ENCODE assay signal across 18 mouse cellular contexts in the genomic region with DNA sequence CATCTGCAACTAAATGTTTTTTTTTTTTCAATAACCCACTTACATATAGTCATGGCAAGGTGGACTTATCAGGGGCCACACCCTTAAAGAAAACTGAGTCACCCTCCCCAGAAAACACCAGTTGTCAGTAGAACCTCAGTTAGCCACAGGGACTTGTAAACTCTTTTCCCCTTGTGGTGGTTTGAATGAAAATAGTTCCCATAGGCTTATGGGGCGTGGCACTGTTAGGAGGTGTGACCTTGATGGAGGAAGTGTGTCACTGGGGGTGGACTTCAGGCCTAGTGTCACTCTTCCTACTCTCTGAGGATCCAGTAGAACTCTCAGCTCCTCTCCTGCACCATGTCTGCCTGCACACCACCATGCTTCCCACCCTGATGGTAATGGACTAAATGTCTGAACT. TPM values are rescaled to one million over a fixed set of nuclear protein-coding genes. Genes with fewer than 3 reads are reported as not detected.
DNase-seq lines count a peak whose midpoint lies in the region; ATAC-seq and TF ChIP-seq lines count a peak whose summit lies in the region.
"Had no signal": no experiment of that assay in that cellular context is flagged by ENCODE, and none has a peak within 500 bp of the region (broad histone marks: within the 10 kb centered on the region; RNA-seq: fewer than 3 reads in every experiment).

No protein-coding gene starts in this region.

- H3K79me2 ChIP-seq in macrophage (ENCODE audit: inconsistent target): no peaks in the 10 kb centered on the region
- H3K79me2 ChIP-seq in heart, adult 2 months (replicated peaks; ENCODE audit: control insufficient read depth, insufficient read depth, low read length): no peaks in the 10 kb centered on the region

- peaks cover 29% of the 10 kb centered on the region for H3K4me1 ChIP-seq in forebrain, embryonic 10.5 days
- peaks cover 1% of the 10 kb centered on the region for H3K4me1 ChIP-seq in heart, adult 2 months (ENCODE audit: control insufficient read depth, insufficient read depth, low read length)
- H3K4me1 ChIP-seq in hindbrain, embryonic 10.5 days (replicated peaks): peaks cover 31% of the 10 kb centered on the region

- no peak overlapping the region for H3K9ac ChIP-seq in heart, adult 2 months (ENCODE audit: low read depth, low read length)
- H3K9ac ChIP-seq: embryonic facial prominence, embryonic 12.5 days; limb, embryonic 15.5 days; midbrain, embryonic 13.5 days had no signal

- H3K4me3 ChIP-seq in macrophage (ENCODE audit: inconsistent target): no peak overlapping the region
- no peak overlapping the region for H3K4me3 ChIP-seq in forebrain, embryonic 10.5 days
- no peak overlapping the region for H3K4me3 ChIP-seq in heart, adult 2 months
- H3K4me3 ChIP-seq in hindbrain, embryonic 10.5 days: no peak overlapping the region
- H3K4me3 ChIP-seq: embryonic facial prominence, embryonic 12.5 days; limb, embryonic 15.5 days; midbrain, embryonic 13.5 days had no signal

- no peaks in the 10 kb centered on the region for H3K36me3 ChIP-seq in macrophage (ENCODE audit: inconsistent target)
- no peaks in the 10 kb centered on the region for H3K36me3 ChIP-seq in forebrain, embryonic 10.5 days (replicated peaks)
- H3K36me3 ChIP-seq in heart, adult 2 months (ENCODE audit: control insufficient read depth, insufficient read depth, low read length): no peaks in the 10 kb centered on the region
- no peaks in the 10 kb centered on the region for H3K36me3 ChIP-seq in hindbrain, embryonic 10.5 days
- H3K36me3 ChIP-seq: embryonic facial prominence, embryonic 12.5 days; limb, embryonic 15.5 days; midbrain, embryonic 13.5 days had no signal

- H3K27me3 ChIP-seq in forebrain, embryonic 10.5 days (ENCODE audit: poor library complexity, severe bottlenecking): no peaks in the 10 kb centered on the region
- H3K27me3 ChIP-seq in heart, adult 2 months (ENCODE audit: control insufficient read depth, insufficient read depth, low read length): no peaks in the 10 kb centered on the region
- no peaks in the 10 kb centered on the region for H3K27me3 ChIP-seq in hindbrain, embryonic 10.5 days (ENCODE audit: insufficient read depth, poor library complexity, severe bottlenecking)
- H3K27me3 ChIP-seq: embryonic facial prominence, embryonic 12.5 days; limb, embryonic 15.5 days; midbrain, embryonic 13.5 days had no signal

- TF ChIP-seq POLR2A in heart, adult 2 months (IDR thresholded peaks at IDR 0.05; ENCODE audit: insufficient read depth, low read depth, low read length): no peak

- TF ChIP-seq EP300 in heart, adult 2 months (IDR thresholded peaks at IDR 0.05; ENCODE audit: insufficient read depth, low read depth, low read length): no peak

- no peaks in the 10 kb centered on the region for H3K9me3 ChIP-seq in forebrain, embryonic 10.5 days
- no peaks in the 10 kb centered on the region for H3K9me3 ChIP-seq in hindbrain, embryonic 10.5 days
- H3K9me3 ChIP-seq: embryonic facial prominence, embryonic 12.5 days; limb, embryonic 15.5 days; midbrain, embryonic 13.5 days had no signal

- intact Hi-C loops in heart, adult 2 months (cut with DNase I): loop anchor here (5.0 kb wide), 1 partner anchor 133 kb away; no protein-coding TSS in a partner anchor

- peak overlapping the region; percentile 29; the same call in 1 of the 2 replicates for H3K27ac ChIP-seq in macrophage
- no peak overlapping the region for H3K27ac ChIP-seq in forebrain, embryonic 10.5 days
- no peak overlapping the region for H3K27ac ChIP-seq in heart, adult 2 months
- H3K27ac ChIP-seq in hindbrain, embryonic 10.5 days: no peak overlapping the region
- H3K27ac ChIP-seq: embryonic facial prominence, embryonic 12.5 days; kidney, postnatal 0 days; limb, embryonic 15.5 days; midbrain, embryonic 13.5 days had no signal

- peak; percentile 97 for DNase-seq in 416B (ENCODE audit: low read depth)
- peak; percentile 82 for DNase-seq in MEL-GATA-1-ER (ENCODE audit: extremely low read depth, low read depth)
- DNase-seq in forebrain, embryonic 10.5 days (ENCODE audit: extremely low spot score, low spot score): no peak
- no peak for DNase-seq in heart, adult 2 months
- no peak for DNase-seq in hindbrain, embryonic 10.5 days (ENCODE audit: low spot score)
- DNase-seq: adrenal gland, adult 8-10 months; cerebellum, postnatal 25 days; gastrocnemius, postnatal 14 days; right cerebral cortex, postnatal 25 days had no signal

- TF ChIP-seq CTCF in heart, adult 2 months (IDR thresholded peaks at IDR 0.05): no peak

- WGBS in macrophage (ENCODE audit: missing documents): 27% methylated on average over 1 of the region's 1 CpGs
- WGBS in forebrain, embryonic 10.5 days: 71% methylated on average over 1 of the region's 1 CpGs
- 87% methylated on average over 1 of the region's 1 CpGs for WGBS in heart, adult 2 months
- WGBS in hindbrain, embryonic 10.5 days: 70% methylated on average over 1 of the region's 1 CpGs

- peak; percentile 44 for ATAC-seq in granulocyte monocyte progenitor cell, adult 5-6 weeks (replicated peaks; ENCODE audit: poor library complexity, severe bottlenecking)
- ATAC-seq: inflammation-experienced regulatory T-cells, adult 6 months; midbrain, embryonic 13.5 days had no signal

RNA-seq across cellular contexts. Expression of a gene that starts 2.9 kb away (rescaled TPM):
- total RNA-seq in granulocyte monocyte progenitor cell, adult 5-6 weeks (2014; fragmentation: Nextera tagmentation): 23.9 and 26.4 TPM in 2 replicates
- 9.7 and 14.2 TPM in 2 replicates for total RNA-seq in granulocyte monocyte progenitor cell, adult 5-6 weeks (2017)
- 10 to 100 TPM in 8 of 26 experiments, 1 to 10 TPM in 18; 2.1 to 22.8 (median 8.2) TPM for total RNA-seq in macrophage (2018; cell fraction: chromatin; rRNA removed)
- total RNA-seq in macrophage (2018; cell fraction: cytosol; rRNA removed): 1 to 10 TPM; 1.4 to 4.6 (median 3.2) TPM
- total RNA-seq in macrophage (2018; cell fraction: nucleus; rRNA removed): 10 to 100 TPM in 3 of 26 experiments, 1 to 10 TPM in 23; 1.6 to 17.6 (median 5.7) TPM
- 2.3 to 6.0 TPM (median 4.3 TPM) in 3 replicates for polyA plus RNA-seq in macrophage (2018)
- polyA plus RNA-seq in forebrain, embryonic 10.5 days (2016; fragmentation: Nextera tagmentation; extraction: Ambion mirVana): 16.3 and 17.5 TPM in 2 replicates
- 1 to 10 TPM; 7.1 to 8.8 TPM for total RNA-seq in heart, adult 2 months (2021)
- 8.4 and 8.7 TPM in 2 replicates for polyA plus RNA-seq in heart, adult 2 months (2012; rRNA removed)
- polyA plus RNA-seq in hindbrain, embryonic 10.5 days (2016; fragmentation: Nextera tagmentation; extraction: Ambion mirVana): 17.7 TPM in 2 replicates

RNA-seq across cellular contexts. Expression of a gene that starts 12.7 kb away (rescaled TPM):
- not detected in 2 replicates for total RNA-seq in granulocyte monocyte progenitor cell, adult 5-6 weeks (2014; fragmentation: Nextera tagmentation)
- not detected in 2 replicates for total RNA-seq in granulocyte monocyte progenitor cell, adult 5-6 weeks (2017)
- under 1 TPM in 3 of 26 experiments, not detected in 23; 0.16 to 0.63 (median 0.20) TPM for total RNA-seq in macrophage (2018; cell fraction: chromatin; rRNA removed)
- total RNA-seq in macrophage (2018; cell fraction: cytosol; rRNA removed): under 1 TPM in 3 of 26 experiments, not detected in 23; 0.05 TPM
- total RNA-seq in macrophage (2018; cell fraction: nucleus; rRNA removed): under 1 TPM in 2 of 26 experiments, not detected in 24; 0.12 to 0.15 TPM
- not detected in 3 replicates for polyA plus RNA-seq in macrophage (2018)
- polyA plus RNA-seq in forebrain, embryonic 10.5 days (2016; fragmentation: Nextera tagmentation; extraction: Ambion mirVana): not detected in 2 replicates
- total RNA-seq in heart, adult 2 months (2021): under 1 TPM; 0.25 to 0.26 TPM
- polyA plus RNA-seq in heart, adult 2 months (2012; rRNA removed): 1.6 and 2.0 TPM in 2 replicates
- 0.14 and 0.18 TPM in 2 replicates for polyA plus RNA-seq in hindbrain, embryonic 10.5 days (2016; fragmentation: Nextera tagmentation; extraction: Ambion mirVana)
- total RNA-seq: gastrocnemius, postnatal 14 days had no signal
- polyA plus RNA-seq: inflammation-experienced regulatory T-cells, adult 6 months; kidney, postnatal 0 days had no signal

RNA-seq across cellular contexts. Expression of a gene that starts 17.7 kb away (rescaled TPM):
- total RNA-seq in granulocyte monocyte progenitor cell, adult 5-6 weeks (2014; fragmentation: Nextera tagmentation): 1.2 and 1.3 TPM in 2 replicates
- 1.4 and 2.9 TPM in 2 replicates for total RNA-seq in granulocyte monocyte progenitor cell, adult 5-6 weeks (2017)
- 1 to 10 TPM in 22 of 26 experiments, under 1 TPM in 4; 0.42 to 5.7 (median 1.9) TPM for total RNA-seq in macrophage (2018; cell fraction: chromatin; rRNA removed)
- total RNA-seq in macrophage (2018; cell fraction: cytosol; rRNA removed): 1 to 10 TPM in 17 of 26 experiments, under 1 TPM in 9; 0.33 to 3.9 (median 1.4) TPM
- 1 to 10 TPM in 22 of 26 experiments, under 1 TPM in 4; 0.52 to 6.7 (median 1.9) TPM for total RNA-seq in macrophage (2018; cell fraction: nucleus; rRNA removed)
- 0.52 to 1.4 TPM (median 0.90 TPM) in 3 replicates for polyA plus RNA-seq in macrophage (2018)
- 0.45 and 0.49 TPM in 2 replicates for polyA plus RNA-seq in forebrain, embryonic 10.5 days (2016; fragmentation: Nextera tagmentation; extraction: Ambion mirVana)
- 1 to 10 TPM; 1.6 to 1.8 TPM for total RNA-seq in heart, adult 2 months (2021)
- polyA plus RNA-seq in heart, adult 2 months (2012; rRNA removed): 1.9 and 2.0 TPM in 2 replicates
- polyA plus RNA-seq in hindbrain, embryonic 10.5 days (2016; fragmentation: Nextera tagmentation; extraction: Ambion mirVana): 0.27 and 0.47 TPM in 2 replicates

RNA-seq across cellular contexts. Expression of a gene that starts 27.2 kb away (rescaled TPM):
- not detected in 2 replicates for total RNA-seq in granulocyte monocyte progenitor cell, adult 5-6 weeks (2014; fragmentation: Nextera tagmentation)
- not detected in 2 replicates for total RNA-seq in granulocyte monocyte progenitor cell, adult 5-6 weeks (2017)
- not detected for total RNA-seq in macrophage (2018; cell fraction: chromatin; rRNA removed)
- not detected for total RNA-seq in macrophage (2018; cell fraction: cytosol; rRNA removed)
- total RNA-seq in macrophage (2018; cell fraction: nucleus; rRNA removed): not detected
- polyA plus RNA-seq in macrophage (2018): not detected in 3 replicates
- polyA plus RNA-seq in forebrain, embryonic 10.5 days (2016; fragmentation: Nextera tagmentation; extraction: Ambion mirVana): 0.12 TPM in 1 of 2 replicates, not detected in the other
- total RNA-seq in heart, adult 2 months (2021): not detected
- not detected in 2 replicates for polyA plus RNA-seq in heart, adult 2 months (2012; rRNA removed)
- not detected in 2 replicates for polyA plus RNA-seq in hindbrain, embryonic 10.5 days (2016; fragmentation: Nextera tagmentation; extraction: Ambion mirVana)
- total RNA-seq: adrenal gland, adult 8-10 months; gastrocnemius, postnatal 14 days; heart, postnatal 25 days had no signal
- polyA plus RNA-seq: heart, embryonic 11.5 days; inflammation-experienced regulatory T-cells, adult 6 months; kidney, postnatal 0 days; midbrain, embryonic 13.5 days had no signal

RNA-seq across cellular contexts. Expression of a gene that starts 42.1 kb away (rescaled TPM):
- total RNA-seq in granulocyte monocyte progenitor cell, adult 5-6 weeks (2014; fragmentation: Nextera tagmentation): not detected in 2 replicates
- not detected in 2 replicates for total RNA-seq in granulocyte monocyte progenitor cell, adult 5-6 weeks (2017)
- total RNA-seq in macrophage (2018; cell fraction: chromatin; rRNA removed): not detected
- not detected for total RNA-seq in macrophage (2018; cell fraction: cytosol; rRNA removed)
- not detected for total RNA-seq in macrophage (2018; cell fraction: nucleus; rRNA removed)
- polyA plus RNA-seq in macrophage (2018): not detected in 3 replicates
- 0.05 TPM in 1 of 2 replicates, not detected in the other for polyA plus RNA-seq in forebrain, embryonic 10.5 days (2016; fragmentation: Nextera tagmentation; extraction: Ambion mirVana)
- under 1 TPM in 1 of 2 experiments, not detected in 1; 0.07 TPM for total RNA-seq in heart, adult 2 months (2021)
- polyA plus RNA-seq in heart, adult 2 months (2012; rRNA removed): 0.10 and 0.18 TPM in 2 replicates
- 0.10 TPM in 1 of 2 replicates, not detected in the other for polyA plus RNA-seq in hindbrain, embryonic 10.5 days (2016; fragmentation: Nextera tagmentation; extraction: Ambion mirVana)
- polyA plus RNA-seq: inflammation-experienced regulatory T-cells, adult 6 months; kidney, postnatal 0 days had no signal

Comparison
In these comparisons a context has a peak if more than half of its experiments do, and no peak if none do; other contexts are left out.
1. DNase-seq: peak in 416B (single experiment) and MEL-GATA-1-ER (single experiment); none in forebrain, embryonic 10.5 days (single experiment), heart, adult 2 months (0 of 2) and hindbrain, embryonic 10.5 days (single experiment).